Mouse (Mus musculus) left cerebral cortex, postnatal 25 days (tissue): ENCODE data around the gene AU021092. TPM values are rescaled to one million over a fixed set of nuclear protein-coding genes. Genes with fewer than 3 reads are reported as not detected.

Experiments used
- DNase-seq, 2 experiments: peaks; one replicate each; pipeline ENCODE4 v3.0.0; 2022; ENCODE audit warnings: low spot score in 2 of 2, mixed read lengths in 1 of 2
- intact Hi-C: fragments of 180-260 bp; cut with DNase I; formaldehyde crosslinking; loops from one replicate; pipeline ENCODE4 v1.15.1; 2025
- total RNA-seq, 2 experiments: library from RNA; stranded (reverse); gene quantifications; 2 replicates each; pipeline ENCODE4 v1.2.3; 2021

Gene AU021092
- total RNA-seq, 2 experiments from 2014 or later = 5.0 to 5.4 TPM

DNA sequence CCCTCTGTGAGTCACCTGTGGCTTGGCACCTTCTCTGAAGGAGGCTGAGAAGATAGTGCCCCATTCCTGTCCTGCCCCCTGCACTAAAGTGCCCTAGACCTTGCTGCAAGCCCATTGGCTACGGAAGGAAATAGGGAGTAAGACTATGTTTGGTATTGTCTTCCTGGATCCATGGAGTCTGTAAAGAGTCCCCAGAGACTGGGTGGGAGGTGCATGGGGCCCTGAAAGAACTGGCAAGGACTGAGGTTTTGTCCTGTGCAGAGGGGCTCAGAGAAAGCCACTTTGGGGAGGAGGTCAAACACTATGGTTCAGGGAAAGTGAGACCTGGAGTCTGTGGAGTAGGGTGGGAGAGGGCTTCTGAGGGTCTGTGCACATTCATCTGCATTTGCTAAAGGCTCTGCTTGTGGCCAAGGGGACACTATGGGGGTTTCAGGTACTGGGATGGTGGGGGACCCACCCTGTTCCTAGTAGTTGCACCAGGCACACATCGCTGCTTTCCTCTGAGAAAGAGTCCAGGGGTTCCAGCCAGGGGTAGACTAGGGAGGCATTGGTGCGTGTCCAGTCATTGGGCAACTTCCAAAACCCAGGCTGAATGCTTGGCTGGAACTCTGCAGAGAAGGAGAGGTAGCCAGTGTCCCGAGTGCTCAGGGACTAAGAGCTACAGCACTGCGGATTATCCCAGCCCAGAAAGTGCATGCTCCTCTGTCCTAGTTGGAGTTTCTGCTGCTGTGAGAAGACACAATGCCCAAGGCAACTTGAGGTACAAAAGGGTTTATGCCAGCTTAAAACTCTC lies 4.6 kb downstream of the AU021092 start:
- DNase-seq = no peak
- intact Hi-C loops = no loop called here

DNA sequence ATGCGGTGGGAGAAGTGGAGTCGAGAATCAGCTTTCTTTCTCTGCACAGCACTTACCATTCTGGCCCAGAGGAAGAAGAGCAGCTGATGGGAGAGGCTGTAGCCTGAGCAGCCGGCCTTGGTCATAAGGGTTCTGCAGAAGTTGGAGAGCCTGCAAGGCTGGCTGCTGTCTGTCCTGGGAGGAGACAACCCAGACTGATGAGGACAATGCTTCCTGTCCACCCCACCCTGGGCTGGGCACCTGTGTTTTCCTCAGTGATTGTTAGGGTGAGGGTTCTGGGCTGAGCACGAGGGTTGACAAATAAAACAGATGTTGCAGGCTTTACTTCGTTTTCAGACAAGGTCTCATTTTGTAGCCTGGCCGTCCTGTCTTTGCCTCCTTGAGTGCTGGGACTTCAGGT lies 5.4 kb downstream of the AU021092 start:
- DNase-seq = no peak
- intact Hi-C loops = no loop called here

DNA sequence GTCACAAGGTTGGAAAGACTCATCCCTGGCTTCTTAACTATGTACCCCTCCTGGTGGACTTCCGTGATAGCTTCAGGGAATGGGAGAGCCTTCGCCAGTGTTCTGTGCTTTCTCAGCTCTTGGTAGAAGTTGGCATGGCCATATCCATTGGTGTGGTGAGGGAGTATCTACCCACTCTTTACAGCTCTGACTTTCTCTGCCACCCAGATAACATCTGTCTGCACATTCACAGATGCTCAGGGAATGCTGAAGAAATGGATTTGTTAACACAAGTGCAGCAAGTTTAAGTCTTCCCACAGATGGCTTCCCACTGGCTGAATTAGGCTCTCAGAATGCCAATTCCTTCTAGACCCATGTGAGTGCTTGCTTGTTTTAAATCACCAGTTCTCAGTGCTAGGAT lies 8.0 kb downstream of the AU021092 start:
- DNase-seq = peak in 1 of 2 experiments; percentile 56
- intact Hi-C loops = no loop called here

DNA sequence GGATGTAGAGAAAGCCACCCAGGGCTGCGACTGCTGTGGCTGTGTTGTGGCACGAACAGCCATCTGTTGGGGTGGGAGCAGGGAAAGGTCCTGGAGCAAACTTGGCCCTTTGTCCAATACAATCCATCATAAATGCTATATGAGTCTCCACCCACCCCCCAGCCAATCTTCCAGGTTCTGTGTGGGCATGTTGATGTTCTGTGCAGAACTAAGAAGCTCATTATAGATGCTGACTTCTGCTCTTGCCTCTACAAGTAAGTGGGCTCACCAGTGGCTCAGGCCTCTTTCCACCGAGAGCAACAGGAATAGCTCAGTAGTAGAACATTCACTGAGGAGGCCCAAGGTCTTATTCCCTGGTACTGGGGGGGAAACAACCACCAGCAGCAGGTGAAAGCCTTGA lies 9.9 kb downstream of the AU021092 start:
- DNase-seq = peak in 1 of 2 experiments; percentile 64
- intact Hi-C loops = no loop called here

DNA sequence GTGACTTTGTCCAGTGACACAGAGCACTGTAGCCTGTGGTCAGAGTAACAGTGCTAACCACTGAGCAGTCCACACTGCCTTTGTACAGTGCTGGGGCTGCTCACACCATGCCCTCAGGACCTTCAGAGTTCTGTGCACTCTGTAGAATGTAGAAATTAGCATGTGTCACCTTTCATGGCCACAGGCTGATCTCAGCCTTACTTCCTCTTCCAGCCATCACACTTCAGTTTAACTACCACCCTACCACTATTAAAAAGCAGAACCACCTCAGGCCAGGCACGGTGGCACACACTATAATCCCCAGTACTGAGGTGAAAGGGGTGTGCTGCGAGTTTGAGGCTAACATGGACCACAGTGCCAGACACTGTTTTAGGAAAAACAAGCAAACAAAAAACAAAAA lies 11.7 kb downstream of the AU021092 start:
- intact Hi-C loops = no loop called here
- DNase-seq = no peak

DNA sequence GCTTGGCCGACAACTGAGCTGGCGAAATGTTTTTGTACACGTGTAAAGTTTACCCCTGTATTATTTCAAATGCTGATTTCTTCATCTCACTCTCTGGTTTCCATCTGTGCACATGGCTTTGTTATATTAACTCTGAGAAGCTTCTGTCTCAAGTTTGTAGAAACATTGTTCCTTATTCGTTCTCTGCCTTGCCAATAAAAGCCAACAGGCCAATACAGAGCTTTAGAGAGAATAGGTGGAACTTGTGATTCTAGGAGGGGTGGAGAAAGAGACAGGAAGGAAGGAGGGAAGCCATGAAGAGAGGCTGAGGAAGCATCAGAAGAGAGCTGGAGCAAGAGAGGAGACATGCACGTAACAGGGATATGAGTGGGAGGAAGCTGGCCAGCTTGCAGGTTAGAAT lies 16.0 kb downstream of the AU021092 start:
- DNase-seq = peak in 1 of 2 experiments; percentile 27
- intact Hi-C loops = no loop called here

DNA sequence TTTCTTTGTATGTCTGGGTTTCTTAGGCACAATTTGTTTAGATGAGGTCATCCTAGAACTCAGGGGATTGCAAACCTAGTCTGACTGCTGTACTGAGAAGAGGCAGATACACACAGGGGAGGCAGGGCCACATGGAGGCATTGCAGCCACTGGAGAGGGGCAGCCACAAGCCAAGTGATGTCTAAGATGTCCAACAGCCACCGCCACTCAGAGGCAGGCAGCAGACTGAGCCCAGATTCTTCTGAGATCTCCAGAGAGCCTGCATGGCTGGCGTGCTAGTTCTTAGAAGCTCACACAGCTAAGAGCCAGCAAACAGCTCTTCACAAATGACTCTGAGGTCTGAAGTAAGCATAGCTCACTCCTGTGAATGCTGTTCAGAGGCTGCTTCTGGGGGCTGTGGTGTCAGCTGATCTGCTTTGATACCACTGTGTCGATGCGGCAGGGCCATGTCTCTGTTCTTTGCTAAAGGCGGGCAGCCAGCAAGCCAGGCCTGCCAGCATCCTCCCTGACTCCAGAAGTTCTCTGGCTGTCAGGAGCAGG lies 16.6 kb downstream of the AU021092 start:
- DNase-seq = no peak
- intact Hi-C loops = no loop called here

DNA sequence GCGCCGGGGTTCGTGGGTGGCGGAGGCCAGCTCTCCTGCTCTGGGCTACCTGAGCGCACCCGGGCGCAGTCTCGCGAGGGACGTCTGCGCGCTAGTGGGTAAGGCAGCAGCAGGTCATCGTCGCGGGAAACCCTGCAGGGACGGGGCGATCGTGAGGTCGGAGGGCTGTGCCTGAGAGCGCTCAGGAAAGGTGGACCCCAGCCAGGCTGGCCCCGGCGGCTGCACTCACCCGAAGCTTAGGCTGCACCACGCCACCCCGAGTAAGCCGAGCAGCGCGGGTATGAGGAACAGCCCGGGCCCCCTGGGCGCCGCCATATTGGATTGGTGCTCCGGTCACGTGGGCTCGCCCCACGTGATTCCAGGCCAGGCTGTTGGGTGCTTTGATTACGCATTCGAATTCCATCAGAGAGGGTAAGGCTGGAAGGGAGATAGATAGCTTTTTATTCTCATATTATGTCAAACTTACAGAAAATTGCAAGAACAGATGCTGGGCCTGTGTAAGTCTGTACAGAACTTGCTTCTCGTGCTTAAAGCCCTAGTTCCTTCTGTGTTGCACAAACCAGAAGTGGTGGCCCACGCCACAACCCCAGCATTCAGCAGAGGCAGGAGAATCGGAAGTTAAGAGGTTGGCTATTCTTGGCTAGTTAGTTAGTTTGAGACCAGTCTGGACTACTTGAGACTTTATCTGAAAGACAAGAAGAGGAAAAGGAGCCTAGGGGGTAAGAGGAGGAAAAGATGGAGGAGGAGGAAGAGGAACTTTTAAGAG lies 18.2 kb downstream of the AU021092 start, which contains the start of gene Nagpa:
TSS of gene Nagpa (minus strand) at position 345 of the 766 bp plus-strand sequence.
- intact Hi-C loops = loop anchor here (2.0 kb wide), 2 partner anchors 263 to 331 kb away; no protein-coding TSS in a partner anchor
- DNase-seq = peak; percentile 83

DNA sequence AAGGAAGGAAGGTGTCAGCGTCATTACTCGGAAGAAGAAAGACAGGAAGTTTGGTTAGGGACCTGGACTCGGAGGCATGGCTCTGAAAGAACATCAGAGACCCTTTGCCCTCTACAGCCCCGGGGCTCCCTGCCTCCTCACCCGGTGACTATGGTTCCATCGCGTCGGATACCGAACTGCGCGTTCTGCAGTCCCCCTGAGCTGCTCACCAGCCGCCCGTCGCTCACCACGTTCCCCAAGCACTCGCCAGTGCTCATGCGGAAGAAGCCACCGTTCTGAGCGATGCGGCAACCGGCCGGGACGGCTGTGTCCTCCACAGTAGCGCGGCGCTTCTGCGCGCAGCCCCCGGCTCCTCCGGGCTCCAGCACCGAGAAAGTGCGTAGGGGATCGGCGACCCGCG lies 18.9 kb downstream of the AU021092 start:
- DNase-seq = no peak
- intact Hi-C loops = loop anchor here (2.0 kb wide), 2 partner anchors 264 to 332 kb away; no protein-coding TSS in a partner anchor

DNA sequence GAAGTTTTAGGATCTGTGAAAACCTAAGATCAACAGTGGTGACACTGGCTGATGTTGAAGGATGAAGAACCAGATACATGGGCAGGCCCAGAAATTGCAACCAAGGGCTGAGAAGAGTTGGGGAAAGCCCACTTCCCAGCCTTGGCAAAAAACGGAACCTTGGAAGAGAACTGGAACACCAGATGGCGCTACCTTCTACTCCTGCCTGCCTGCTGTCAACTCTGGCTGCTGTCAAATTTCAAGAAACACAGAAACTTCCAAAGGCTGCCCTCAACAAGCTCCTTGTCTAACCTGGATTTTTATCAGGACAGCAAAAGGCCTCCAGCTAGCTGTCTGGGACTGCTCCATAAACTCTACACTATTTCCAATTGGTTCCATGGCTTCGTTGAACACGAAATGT lies 19.4 kb downstream of the AU021092 start:
- intact Hi-C loops = loop anchor here (1.0 to 2.0 kb wide), 3 partner anchors 42 to 332 kb away; no protein-coding TSS in a partner anchor
- peak; percentile 51 to 67 for DNase-seq

DNA sequence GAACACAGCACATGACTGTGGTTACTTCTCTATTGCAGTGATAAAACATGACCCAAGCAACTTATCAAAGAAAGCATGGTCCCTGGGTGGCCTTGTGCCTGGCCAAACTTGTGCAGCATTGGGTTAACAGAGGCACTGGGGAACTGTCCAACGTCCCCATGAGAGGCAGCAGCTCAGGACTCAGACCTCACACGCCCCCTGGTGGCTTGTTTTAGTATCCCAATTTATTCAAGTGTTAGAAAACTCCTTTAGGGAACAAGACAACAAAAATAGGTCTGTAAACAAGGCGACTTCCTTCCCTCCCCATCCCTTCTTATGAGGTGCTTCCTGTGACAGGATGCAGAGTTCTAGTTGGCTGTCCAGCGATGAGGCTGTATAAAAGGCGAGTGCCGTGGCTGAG lies 27.0 kb downstream of the AU021092 start:
- intact Hi-C loops = no loop called here
- DNase-seq = peak; percentile 44 to 61

DNA sequence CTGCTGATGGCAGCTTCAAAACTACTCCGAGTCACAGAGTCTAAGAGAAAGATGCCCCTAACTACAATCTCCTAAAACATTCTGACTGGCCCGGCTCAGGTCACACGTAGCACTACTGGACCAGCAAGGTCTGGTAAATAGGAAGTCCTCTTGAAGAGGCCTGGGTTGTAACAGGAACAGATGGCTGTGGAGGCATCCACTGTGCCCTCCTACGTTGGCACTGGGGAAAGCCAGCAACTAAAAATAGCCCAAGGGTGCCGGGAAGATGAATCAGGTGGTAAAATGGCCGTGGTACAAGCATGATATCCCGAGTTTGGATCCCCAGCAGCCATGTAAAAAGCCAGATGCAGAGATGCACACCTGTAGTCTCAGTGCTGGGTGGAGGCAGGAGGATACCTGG lies 35.9 kb downstream of the AU021092 start:
- DNase-seq = peak; percentile 35 to 75
- intact Hi-C loops = no loop called here

DNA sequence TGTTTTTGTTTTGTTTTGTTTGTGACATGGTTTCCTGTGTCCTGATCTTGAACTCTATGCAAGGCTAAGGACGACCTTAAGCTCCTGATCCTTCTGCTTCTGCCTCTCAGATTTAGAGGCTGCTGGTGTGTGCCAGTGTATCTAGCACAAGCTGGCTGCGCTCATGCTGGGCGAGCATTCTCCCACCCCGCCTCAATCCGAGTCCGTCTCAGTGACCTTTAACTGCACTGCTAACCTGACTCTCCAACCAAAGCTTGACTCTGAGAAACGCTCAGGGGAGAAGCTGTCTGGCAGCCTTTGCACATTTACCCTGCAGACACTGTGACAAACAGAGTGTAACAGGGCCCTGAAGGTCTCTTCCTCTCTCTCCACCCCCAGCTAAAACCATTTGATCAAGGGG lies 36.4 kb downstream of the AU021092 start:
- no peak for DNase-seq
- intact Hi-C loops = no loop called here

DNA sequence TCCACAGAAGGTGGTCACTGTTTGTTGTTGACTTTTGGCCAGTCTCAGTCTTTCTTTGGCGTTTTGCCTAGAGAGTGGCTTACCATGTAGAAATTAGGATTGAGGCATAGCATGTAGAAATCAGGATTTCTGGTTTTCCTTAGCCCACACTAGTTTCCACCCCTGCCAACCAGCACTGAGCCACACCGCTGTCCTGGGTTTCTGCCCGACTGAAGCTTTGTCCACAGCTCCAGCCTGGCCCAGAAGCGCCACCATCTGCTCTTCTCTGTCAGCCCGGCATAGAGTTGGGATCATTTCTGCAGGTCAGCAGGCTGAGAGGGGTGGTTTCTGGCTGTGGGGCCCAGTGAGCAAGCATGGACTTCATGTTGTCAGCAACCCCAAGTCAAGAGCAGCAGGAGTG lies 37.1 kb downstream of the AU021092 start:
- DNase-seq = no peak
- intact Hi-C loops = no loop called here

DNA sequence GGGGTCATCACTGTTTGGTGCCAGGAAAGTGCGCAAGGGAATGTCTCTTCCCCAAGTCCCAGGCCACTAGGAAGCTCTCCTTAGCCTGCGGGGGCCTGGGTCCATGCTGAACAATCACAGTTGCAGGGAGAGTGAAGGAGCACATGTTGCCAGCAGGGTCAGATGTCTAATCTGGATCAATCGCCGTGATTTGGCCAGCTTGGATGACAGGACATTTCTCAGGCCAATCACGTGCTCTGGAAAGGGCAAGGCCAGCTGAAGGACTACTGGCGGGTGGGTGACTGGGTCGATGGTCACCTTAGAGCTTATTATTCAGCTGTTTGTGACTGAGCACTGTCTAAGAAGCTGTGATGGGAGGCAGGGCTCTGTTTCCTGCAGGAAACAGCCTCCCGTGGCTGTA lies 38.0 kb downstream of the AU021092 start:
- no peak for DNase-seq
- intact Hi-C loops = no loop called here

DNA sequence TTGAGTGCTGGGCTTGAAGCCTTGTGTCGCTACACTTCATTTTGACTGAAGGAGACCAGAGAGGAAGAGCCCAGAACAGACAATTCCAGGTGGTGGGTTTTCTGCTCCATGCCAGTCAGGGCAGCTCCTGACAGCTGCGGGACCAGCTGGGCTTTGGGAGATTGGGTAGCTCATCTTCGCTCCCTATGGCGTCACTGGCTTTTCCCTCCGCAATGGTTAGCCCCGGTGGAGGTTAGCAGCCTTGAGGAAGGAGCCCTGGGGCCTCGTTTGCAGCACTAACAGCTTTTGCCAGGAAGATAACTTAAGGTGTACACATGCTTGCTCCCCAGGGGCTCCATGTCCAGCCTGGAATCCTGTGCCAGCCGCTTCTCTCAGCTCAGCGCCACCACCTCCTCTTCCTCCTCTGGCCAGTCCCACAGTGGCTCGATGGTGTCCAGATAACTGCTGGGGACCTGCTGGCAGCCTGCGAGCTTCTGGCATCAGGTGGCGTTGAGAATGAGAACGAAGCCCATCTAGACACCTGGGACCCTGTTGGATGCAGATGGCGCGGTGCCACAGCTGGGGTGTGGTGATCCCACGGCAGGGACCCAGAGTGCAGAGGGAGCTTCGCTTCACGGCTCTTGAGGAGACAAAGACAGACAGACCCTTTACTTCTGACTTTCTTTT lies 38.7 kb downstream of the AU021092 start:
- intact Hi-C loops = no loop called here

DNA sequence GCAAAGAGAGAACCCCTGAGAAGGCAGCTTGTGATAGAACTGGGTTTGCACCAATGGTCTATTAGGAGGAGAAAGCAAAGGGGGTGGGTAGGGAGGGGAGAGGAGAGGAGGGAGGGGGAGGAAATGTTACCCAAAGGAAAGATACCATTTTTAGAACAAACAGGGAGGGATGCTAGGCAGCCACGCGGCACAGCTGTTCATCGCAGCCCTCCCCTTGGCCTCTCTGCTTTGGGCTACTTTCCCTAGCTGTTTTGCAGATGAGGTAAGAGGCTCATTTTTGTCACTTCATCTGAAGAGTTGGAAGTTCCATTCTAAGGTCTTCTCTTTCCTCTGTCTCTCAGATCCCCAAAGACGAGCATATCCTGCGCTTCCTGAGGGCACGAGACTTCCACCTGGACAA lies 49.5 kb downstream of the AU021092 start:
- intact Hi-C loops = no loop called here
- DNase-seq = no peak

More for the DNA sequence above, 38.7 kb downstream of the AU021092 start:
- no peak for DNase-seq

DNA sequence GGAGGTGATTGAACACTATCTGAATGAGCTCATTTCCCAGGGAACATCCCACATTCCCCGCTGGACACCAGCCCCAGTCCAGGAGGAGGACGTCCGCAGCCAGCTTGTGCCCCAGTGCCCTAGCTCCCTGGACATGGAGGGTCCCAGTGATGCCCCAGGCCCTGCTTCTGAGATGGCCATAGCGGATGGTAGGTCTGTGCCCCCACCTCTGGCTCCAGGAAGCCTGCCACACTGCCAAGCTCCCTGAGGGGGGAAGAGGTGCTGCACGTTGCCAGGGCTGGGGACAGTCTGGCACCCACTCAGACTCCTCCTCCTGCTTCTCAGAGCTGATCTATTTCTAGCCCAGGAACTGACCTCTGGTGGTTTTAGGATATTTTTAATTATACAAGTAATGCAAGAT lies 53.3 kb downstream of the AU021092 start:
- DNase-seq = no peak
- intact Hi-C loops = no loop called here

DNA sequence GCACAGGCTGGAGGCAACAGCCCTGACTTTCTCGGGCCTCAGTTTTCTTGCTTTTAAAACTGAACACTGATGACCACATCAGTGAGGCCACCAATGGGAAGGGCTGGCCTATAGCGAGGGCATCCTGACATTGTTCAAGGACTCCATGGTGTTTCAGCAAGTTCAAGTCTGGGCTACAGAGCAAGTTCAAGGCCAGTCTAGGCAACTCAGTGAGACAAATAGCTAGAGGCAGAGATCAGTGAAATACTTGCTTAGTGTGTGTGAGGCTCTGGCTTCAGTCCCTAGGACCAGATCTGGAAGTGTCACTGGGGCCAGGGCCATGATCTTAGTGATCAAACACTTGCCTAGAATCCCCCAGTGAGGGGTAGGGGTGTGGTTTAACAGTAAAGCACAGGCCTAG lies 54.1 kb downstream of the AU021092 start:
- no peak for DNase-seq
- intact Hi-C loops = no loop called here

DNA sequence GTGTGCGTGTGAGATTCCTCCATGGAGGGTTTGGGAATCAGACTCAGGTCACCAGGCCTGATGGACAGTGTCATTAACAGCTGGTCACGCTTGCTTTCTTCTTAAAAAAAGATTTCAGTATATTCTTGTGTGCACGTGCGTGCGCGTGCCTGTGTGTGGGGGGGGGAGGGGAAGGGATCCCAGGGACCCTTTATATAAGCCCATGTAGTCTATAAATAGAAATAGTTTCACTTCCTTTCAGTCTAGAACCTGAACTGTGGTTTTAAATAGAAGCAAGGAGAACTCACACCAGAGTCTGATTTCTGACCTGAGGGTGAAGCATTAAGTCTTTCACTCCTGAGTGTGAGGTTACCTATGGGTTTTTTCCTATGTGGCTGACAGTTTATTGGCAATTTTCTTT lies 57.8 kb downstream of the AU021092 start:
- no peak for DNase-seq
- intact Hi-C loops = no loop called here
